Comparison of ENCODE assay signal across 17 mouse cellular contexts in the genomic region with DNA sequence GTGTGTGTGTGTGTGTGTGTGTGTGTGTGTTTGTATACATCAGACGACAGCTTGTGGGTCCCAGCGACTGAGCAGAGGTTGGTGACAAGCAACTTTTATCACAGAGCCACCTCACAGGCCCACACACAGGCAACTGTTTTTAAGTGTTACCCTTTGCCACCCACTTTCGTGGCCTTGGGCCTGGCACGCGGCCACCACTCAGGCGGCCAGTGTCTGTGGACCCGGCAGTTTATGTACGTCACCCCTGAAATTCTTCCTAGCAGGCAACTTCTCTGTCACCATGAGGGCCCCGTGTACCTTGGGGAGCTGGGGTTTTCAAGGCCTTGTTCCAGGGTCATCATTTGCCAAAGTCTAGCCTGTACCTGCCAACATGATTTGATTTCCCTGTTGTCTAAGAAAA. TPM values are rescaled to one million over a fixed set of nuclear protein-coding genes. Genes with fewer than 3 reads are reported as not detected.
DNase-seq lines count a peak whose midpoint lies in the region.
"Had no signal": no experiment of that assay in that cellular context is flagged by ENCODE, and none has a peak within 500 bp of the region (broad histone marks: within the 10 kb centered on the region; RNA-seq: fewer than 3 reads in every experiment).

No protein-coding gene starts in this region.

- peak; percentile 43 for DNase-seq in ovary, postnatal 36 days (ENCODE audit: low spot score)
- no peak for DNase-seq in ovary, postnatal 14 days (ENCODE audit: low spot score)
- DNase-seq in adrenal gland, adult 8-10 months = peak; percentile 26
- peak; percentile 42 for DNase-seq in adrenal gland, postnatal 25 days
- no peak for DNase-seq in cerebellum, adult 18-20 months
- no peak for DNase-seq in gastrocnemius, postnatal 4 days (ENCODE audit: low spot score in 2 of 2)
- DNase-seq in left cerebral cortex, adult 9 months (ENCODE audit: low spot score in 2 of 2) = no peak
- DNase-seq: cerebellum, adult 11 months; cerebellum, adult 8-10 months; cerebellum, postnatal 10 days; cerebellum, postnatal 36 days; embryo, embryonic 11 days; gastrocnemius, postnatal 25 days; heart, adult 2 months; heart, postnatal 14 days; heart, postnatal 4 days had no signal

RNA-seq across cellular contexts. Expression of a gene that starts 26.8 kb away (rescaled TPM):
- 10 to 100 TPM in 1 of 4 experiments, 1 to 10 TPM in 3; 1.7 to 10.5 (median 5.8) TPM for total RNA-seq in adrenal gland, adult 8-10 months (2022)
- 3.2 and 3.4 TPM in 2 replicates for total RNA-seq in adrenal gland, postnatal 25 days (2021)
- under 1 TPM; 0.10 TPM for total RNA-seq in gastrocnemius, postnatal 4 days (2021)
- total RNA-seq: granulocyte monocyte progenitor cell, adult 5-6 weeks had no signal

Comparison
In these comparisons a context has a peak if more than half of its experiments do, and no peak if none do; other contexts are left out.
1. DNase-seq: peak in ovary, postnatal 36 days (single experiment), adrenal gland, adult 8-10 months (single experiment) and adrenal gland, postnatal 25 days (single experiment); none in ovary, postnatal 14 days (single experiment), cerebellum, adult 18-20 months (0 of 2), gastrocnemius, postnatal 4 days (0 of 2) and left cerebral cortex, adult 9 months (0 of 2).